Mouse (Mus musculus) ovary, postnatal 36 days (tissue): ENCODE results near the gene Nsd2.

ENCODE experiments used
- DNase-seq: peaks from one replicate; pipeline ENCODE4 v3.0.0; 2022; ENCODE audit warnings: low spot score, mixed read lengths

Gene Nsd2

DNA sequence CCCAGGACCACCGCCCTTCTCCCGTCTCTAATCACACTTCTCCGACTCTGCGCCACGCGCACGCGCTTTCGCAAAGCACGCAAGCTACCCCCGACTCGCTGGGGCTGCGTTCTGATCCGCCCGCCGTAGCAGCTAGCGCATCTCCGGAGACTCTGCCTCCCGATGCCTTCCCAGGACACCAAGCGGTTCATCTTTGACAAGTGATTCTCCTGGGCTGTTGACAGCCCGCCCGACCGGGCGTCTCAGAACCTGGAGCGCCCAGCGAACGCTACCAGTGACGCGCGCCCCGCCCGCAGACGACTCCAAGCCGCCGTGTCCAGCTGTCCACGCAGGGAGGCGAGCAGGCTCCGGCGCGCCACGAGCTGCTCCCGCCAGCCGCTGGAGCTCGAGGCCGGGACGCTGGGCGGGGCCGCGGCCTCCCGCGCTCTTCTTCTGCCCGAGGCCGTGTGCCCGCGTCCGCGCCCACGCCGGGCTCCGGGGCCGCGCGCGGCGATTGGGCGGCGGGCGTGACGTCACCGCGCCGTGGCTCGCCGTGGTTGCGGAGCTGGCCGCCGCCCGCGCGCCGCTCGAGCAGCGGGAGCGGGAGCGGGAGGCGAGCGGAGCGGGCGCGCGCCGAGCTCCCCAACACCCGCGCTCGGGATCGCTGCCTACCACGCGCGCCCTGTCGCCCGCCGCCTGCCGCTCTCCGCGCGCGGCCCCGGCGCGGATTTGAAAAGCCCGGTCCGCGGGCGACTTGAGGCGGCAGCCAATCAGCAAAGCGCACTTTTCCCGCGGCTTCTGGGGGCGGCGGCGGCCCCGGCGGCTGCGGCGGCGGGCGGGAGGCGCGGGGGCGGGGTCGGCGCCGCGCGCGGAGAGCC, at the start of gene Nsd2:
Gene Nsd2, plus strand, starts transcription at position 850 of the 857 bp plus-strand sequence.
- DNase-seq = peak; percentile 90

- no peak for DNase-seq
Observed at GRCm38 (mm10) chr5:33777195-33777594, 43.3 kb upstream of the Nsd2 start.

GRCm38 (mm10) chr5:33781964-33782344, 38.6 kb upstream of the Nsd2 start:
- DNase-seq = no peak

GRCm38 (mm10) chr5:33782345-33782998, 38.1 kb upstream of the Nsd2 start, which contains the start of gene Letm1:
TSS of gene Letm1 (minus strand) at chr5:33782817.
- peak; percentile 94 for DNase-seq

GRCm38 (mm10) chr5:33782999-33783390, 37.5 kb upstream of the Nsd2 start:
- DNase-seq = no peak

- no peak for DNase-seq
Observed at GRCm38 (mm10) chr5:33791912-33792643, 28.4 kb upstream of the Nsd2 start.

- no peak for DNase-seq
Observed at GRCm38 (mm10) chr5:33803337-33803736, 17.2 kb upstream of the Nsd2 start.

- DNase-seq = no peak
Observed at GRCm38 (mm10) chr5:33811519-33811918, 9.0 kb upstream of the Nsd2 start.

GRCm38 (mm10) chr5:33816008-33816725, 4.4 kb upstream of the Nsd2 start:
- DNase-seq = no peak

DNA sequence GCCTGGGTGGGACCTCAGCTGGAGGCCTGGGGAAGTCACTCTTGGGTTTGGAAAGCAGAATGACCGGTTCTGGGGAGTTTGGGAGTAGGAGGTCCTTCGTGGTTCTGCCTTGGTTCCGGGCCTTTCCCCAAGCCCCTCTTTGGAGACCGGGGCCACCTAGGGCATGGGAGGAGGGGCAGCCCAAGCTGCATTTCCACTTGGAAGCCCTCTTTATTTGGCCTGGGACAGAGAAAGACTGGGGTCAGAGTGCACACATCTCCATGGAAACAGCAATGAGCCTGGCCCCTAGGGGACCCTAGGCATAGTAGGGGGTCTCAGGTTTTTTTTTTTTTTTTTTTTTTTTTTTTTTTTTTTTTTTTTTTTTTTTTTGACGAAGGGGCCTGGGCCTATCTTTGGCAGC, 2.4 kb upstream of the Nsd2 start:
- DNase-seq = no peak

GRCm38 (mm10) chr5:33819141-33819875, 1.2 kb upstream of the Nsd2 start:
- DNase-seq = no peak

DNA sequence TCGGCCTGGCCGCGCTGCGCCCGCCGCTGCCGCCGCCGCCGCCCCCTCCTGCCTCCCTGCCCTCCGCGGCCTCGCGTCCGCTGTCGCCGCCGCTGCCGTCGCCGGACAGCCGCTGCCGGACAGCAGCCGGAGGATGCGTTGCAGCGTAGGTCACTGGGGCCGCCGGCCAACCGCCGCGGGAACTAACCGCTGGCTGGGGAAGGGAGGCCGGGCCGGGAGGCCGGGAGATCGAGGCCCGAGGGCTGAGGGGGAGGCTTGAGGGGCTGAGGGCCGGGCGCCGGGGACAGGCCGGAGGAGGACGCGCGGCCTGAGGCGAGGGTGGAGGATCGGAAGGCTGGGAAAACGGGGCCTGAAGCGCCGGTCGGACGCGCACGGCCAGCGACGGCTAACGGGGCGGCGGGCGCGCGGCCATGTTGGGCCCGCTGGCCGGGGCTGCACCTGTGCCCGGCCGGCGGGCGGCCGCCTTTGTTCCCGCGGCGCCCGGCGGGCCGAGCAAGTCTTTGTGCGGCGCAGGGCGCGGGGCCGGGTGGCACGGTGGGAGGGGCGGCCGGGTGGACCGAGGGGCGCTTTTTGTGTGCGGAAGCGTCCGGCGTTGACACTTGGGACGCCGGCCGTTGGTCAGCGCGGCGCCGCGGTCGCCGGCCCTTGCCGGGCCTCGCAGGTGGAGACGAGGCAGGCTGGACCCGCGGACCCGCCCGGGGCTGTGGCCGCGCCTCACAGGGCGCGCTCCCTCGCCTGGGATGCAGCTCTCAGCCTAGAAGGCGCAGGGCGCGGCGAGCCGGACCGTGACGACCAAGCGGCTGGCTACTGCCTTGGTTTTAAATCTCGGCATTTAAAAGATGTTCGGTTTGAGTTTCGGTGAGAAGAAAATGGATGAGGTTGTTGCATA, 452 bp downstream of the Nsd2 start:
- DNase-seq = peak; percentile 62

GRCm38 (mm10) chr5:33821901-33822427, 1.4 kb downstream of the Nsd2 start:
- DNase-seq = no peak

GRCm38 (mm10) chr5:33822456-33822855, 1.9 kb downstream of the Nsd2 start:
- no peak for DNase-seq

GRCm38 (mm10) chr5:33826001-33826400, 5.5 kb downstream of the Nsd2 start:
- no peak for DNase-seq

DNA sequence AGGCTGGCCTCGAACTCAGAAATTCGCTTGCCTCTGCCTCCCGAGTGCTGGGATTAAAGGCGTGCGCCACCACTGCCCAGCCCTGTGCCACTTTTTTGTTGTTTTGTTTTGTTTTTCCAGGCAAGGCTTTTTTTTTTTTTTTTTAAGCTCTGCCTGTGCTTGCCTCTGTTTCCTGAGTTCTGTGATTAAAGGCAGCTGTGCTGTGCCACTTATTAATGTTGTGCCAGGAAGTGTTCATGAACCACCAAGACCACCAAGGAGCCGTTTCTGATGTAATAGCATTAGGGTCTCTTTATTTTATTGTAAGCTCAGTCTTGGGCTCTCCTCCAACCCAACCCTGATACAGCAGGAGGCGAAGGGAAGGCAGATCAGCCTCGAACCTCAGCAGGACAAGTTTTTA, 7.6 kb downstream of the Nsd2 start:
- no peak for DNase-seq

GRCm38 (mm10) chr5:33829958-33830357, 9.4 kb downstream of the Nsd2 start:
- DNase-seq = no peak

- DNase-seq = no peak
Observed at GRCm38 (mm10) chr5:33830832-33831231, 10.3 kb downstream of the Nsd2 start.

DNA sequence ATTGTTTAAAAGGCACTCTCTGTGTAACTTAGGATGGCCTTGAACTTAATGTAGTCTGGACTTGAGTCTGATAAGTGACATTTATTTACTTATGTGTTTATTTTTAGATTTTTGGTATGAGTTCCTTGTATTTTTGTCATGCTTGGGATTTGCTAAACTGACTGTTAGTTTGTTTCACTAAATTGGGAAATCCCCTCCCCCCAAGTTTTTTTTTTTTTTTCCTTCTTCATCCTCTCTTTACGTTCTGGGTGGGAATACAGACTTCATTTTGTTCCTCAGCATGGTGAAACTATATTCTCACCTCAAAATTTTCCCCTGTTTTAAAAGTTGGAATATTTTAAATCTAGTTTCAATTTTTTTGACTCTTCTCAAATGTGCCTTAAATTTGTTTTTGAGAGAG, 20.8 kb downstream of the Nsd2 start:
- no peak for DNase-seq

DNA sequence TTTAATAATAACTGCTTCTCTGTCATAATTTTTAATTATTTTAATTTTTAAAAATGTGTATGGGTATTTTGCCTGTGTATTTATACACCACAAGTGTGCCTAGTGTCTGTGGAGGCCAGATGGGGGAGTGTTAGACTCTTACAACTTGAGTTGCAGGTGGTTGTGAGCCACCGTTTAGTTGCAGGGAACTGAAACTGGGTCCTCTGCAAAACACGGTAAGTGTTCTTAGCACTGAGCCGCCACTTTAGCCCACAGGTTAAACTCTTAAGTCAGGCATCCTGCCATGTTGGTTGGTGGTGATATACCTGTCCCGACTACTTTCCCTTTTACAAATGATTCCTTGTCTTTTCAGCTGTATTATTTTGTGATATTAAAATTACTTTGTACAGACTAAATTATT, 22.0 kb downstream of the Nsd2 start:
- DNase-seq = no peak
